Mouse (Mus musculus): ENCODE data around the gene Flot2. TPM values are rescaled to one million over a fixed set of nuclear protein-coding genes. Genes with fewer than 3 reads are reported as not detected.

The Flot2 gene
- polyA plus RNA-seq, 2 experiments, result 49.1 to 68.5 TPM

- peaks cover 87% of the 10 kb centered on the region for H3K36me3 ChIP-seq (ENCODE audit: control insufficient read depth, insufficient read depth, low read length)
- no peak overlapping the region for H3K4me2 ChIP-seq (replicated peaks; ENCODE audit: low read depth, low read length, severe bottlenecking)
- WGBS, result 87% methylated on average over 8 of the region's 8 CpGs
Measured at GRCm38 (mm10) chr11:78023607-78024006, 14.1 kb upstream of the Flot2 start.

DNA sequence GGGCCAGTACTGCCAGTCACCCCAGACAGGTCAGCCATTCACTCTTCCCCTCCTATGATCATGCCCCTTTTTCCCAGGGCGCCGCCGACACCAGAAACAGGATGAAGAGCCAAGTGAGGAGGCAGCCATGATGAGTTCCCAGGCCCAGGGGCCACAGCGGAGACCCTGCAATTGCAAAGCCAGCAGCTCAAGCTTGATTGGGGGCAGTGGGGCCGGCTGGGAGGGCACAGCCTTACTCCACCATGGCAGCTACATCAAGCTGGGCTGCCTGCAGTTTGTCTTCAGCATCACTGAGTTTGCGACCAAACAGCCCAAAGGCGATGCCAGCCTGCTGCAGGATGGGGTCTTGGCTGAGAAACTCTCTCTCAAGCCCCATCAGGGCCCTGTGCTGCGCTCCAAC, 8.5 kb upstream of the Flot2 start:
- Histone ChIP-seq H3K4me3 (replicated peaks; ENCODE audit: low read length) (no peak overlapping the region), H3K9ac (ENCODE audit: low read depth, low read length, severe bottlenecking) (no peak overlapping the region), H3K4me2 (replicated peaks; ENCODE audit: low read depth, low read length, severe bottlenecking) (no peak overlapping the region), H3K27me3 (ENCODE audit: control insufficient read depth, insufficient read depth, low read length) (no peaks in the 10 kb centered on the region), H3K27ac (replicated peaks; ENCODE audit: low read depth, low read length) (no peak overlapping the region), H3K9me3 (ENCODE audit: control insufficient read depth, low read length) (no peaks in the 10 kb centered on the region), H3K4me1 (ENCODE audit: control insufficient read depth, insufficient read depth, low read length) (peaks cover 9% of the 10 kb centered on the region), H3K36me3 (ENCODE audit: control insufficient read depth, insufficient read depth, low read length) (peaks cover 65% of the 10 kb centered on the region)
- ATAC-seq (ENCODE audit: low FRiP score, low read depth) (no peak), DNase-seq (ENCODE audit: low spot score) (no peak)
- TF ChIP-seq POLR2A (IDR thresholded peaks at IDR 0.05; ENCODE audit: borderline replicate concordance, extremely low read depth, insufficient read depth, insufficient read length), result no peak
- 83% methylated on average over 8 of the region's 8 CpGs for WGBS

More at GRCm38 (mm10) chr11:78023607-78024006, 14.1 kb upstream of the Flot2 start:
- TF ChIP-seq POLR2A (IDR thresholded peaks at IDR 0.05; ENCODE audit: borderline replicate concordance, extremely low read depth, insufficient read depth, insufficient read length), result no peak
- no peak overlapping the region for H3K4me3 ChIP-seq (replicated peaks; ENCODE audit: low read length)
- H3K4me1 ChIP-seq (ENCODE audit: control insufficient read depth, insufficient read depth, low read length), result no peaks in the 10 kb centered on the region
- H3K27ac ChIP-seq (replicated peaks; ENCODE audit: low read depth, low read length), result no peak overlapping the region
- DNase-seq (ENCODE audit: low spot score) (peak; percentile 13), ATAC-seq (ENCODE audit: low FRiP score, low read depth) (no peak)
- H3K27me3 ChIP-seq (ENCODE audit: control insufficient read depth, insufficient read depth, low read length), result no peaks in the 10 kb centered on the region
- H3K9me3 ChIP-seq (ENCODE audit: control insufficient read depth, low read length), result no peaks in the 10 kb centered on the region
- H3K9ac ChIP-seq (ENCODE audit: low read depth, low read length, severe bottlenecking), result no peak overlapping the region

- WGBS, result 61% methylated on average over 2 of the region's 2 CpGs
- H3K4me3 ChIP-seq (replicated peaks; ENCODE audit: low read length), result no peak overlapping the region
- H3K36me3 ChIP-seq (ENCODE audit: control insufficient read depth, insufficient read depth, low read length), result peaks cover 60% of the 10 kb centered on the region
- no peak overlapping the region for H3K27ac ChIP-seq (replicated peaks; ENCODE audit: low read depth, low read length)
- TF ChIP-seq POLR2A (IDR thresholded peaks at IDR 0.05; ENCODE audit: borderline replicate concordance, extremely low read depth, insufficient read depth, insufficient read length), result no peak
- H3K4me1 ChIP-seq (ENCODE audit: control insufficient read depth, insufficient read depth, low read length), result peaks cover 9% of the 10 kb centered on the region
- ATAC-seq (ENCODE audit: low FRiP score, low read depth) (no peak), DNase-seq (ENCODE audit: low spot score) (no peak)
- no peaks in the 10 kb centered on the region for H3K27me3 ChIP-seq (ENCODE audit: control insufficient read depth, insufficient read depth, low read length)
- H3K4me2 ChIP-seq (replicated peaks; ENCODE audit: low read depth, low read length, severe bottlenecking), result no peak overlapping the region
- no peaks in the 10 kb centered on the region for H3K9me3 ChIP-seq (ENCODE audit: control insufficient read depth, low read length)
- no peak overlapping the region for H3K9ac ChIP-seq (ENCODE audit: low read depth, low read length, severe bottlenecking)
Measured at GRCm38 (mm10) chr11:78030600-78030999, 7.1 kb upstream of the Flot2 start.

GRCm38 (mm10) chr11:78031389-78031788, 6.3 kb upstream of the Flot2 start:
- Histone ChIP-seq H3K36me3 (ENCODE audit: control insufficient read depth, insufficient read depth, low read length) (peaks cover 54% of the 10 kb centered on the region), H3K4me1 (ENCODE audit: control insufficient read depth, insufficient read depth, low read length) (peaks cover 9% of the 10 kb centered on the region)

DNA sequence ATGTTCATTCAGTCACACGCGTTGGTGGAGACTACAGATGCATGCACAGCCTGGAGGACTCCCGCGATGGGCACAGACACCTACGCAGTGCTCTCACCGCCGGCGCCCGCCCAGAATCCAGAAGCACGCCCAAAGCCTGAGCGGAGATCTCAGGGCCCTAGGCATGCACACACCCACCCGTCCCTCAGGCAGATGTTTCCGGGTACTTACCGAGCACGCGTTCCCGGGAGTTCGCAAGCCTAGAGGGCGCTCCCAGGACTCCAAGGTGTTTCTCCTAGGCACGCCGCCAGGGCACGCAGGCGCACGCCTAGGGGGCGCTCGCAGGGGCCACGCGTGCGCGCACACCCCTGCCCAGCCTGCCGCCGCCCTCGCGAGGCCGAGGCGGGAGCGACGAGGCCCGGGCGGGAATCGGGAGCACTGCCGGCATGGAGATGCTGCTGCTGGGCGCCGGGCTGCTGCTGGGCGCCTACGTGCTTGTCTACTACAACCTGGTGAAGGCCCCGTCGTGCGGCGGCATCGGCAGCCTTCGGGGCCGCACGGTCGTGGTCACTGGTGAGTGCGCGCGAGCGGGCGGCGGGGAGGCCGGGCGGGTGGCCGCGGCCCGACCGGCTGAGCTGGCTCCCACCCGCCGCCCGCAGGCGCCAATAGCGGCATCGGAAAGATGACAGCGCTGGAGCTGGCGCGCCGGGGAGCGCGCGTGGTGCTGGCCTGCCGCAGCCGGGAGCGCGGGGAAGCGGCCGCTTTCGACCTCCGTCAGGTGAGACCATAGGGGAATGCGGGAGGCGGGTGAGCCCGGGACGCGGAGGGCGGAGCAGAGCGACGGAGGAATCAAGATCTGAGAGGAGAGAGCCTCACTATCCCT, 5.6 kb upstream of the Flot2 start, which contains the start of gene Dhrs13:
Gene Dhrs13, plus strand, starts transcription at position 334 of the 862 bp plus-strand sequence.
- H3K4me1 ChIP-seq (ENCODE audit: control insufficient read depth, insufficient read depth, low read length), result peaks cover 9% of the 10 kb centered on the region
- H3K27ac ChIP-seq (replicated peaks; ENCODE audit: low read depth, low read length), result peak within 1 kb of the TSS; percentile 87
- H3K9me3 ChIP-seq (ENCODE audit: control insufficient read depth, low read length), result no peaks in the 10 kb centered on the region
- peak within 1 kb of the TSS; percentile 72 for H3K4me2 ChIP-seq (replicated peaks; ENCODE audit: low read depth, low read length, severe bottlenecking)
- peak; percentile 91 for ATAC-seq (ENCODE audit: low FRiP score, low read depth)
- peak within 1 kb of the TSS; percentile 68 for H3K4me3 ChIP-seq (replicated peaks; ENCODE audit: low read length)
- H3K27me3 ChIP-seq (ENCODE audit: control insufficient read depth, insufficient read depth, low read length), result no peaks in the 10 kb centered on the region
- peak within 1 kb of the TSS; percentile 81 for H3K9ac ChIP-seq (ENCODE audit: low read depth, low read length, severe bottlenecking)
- under 1% methylated on average over 69 of the region's 96 CpGs for WGBS
- DNase-seq (ENCODE audit: low spot score), result peak; percentile 82
- peaks cover 46% of the 10 kb centered on the region for H3K36me3 ChIP-seq (ENCODE audit: control insufficient read depth, insufficient read depth, low read length)
- TF ChIP-seq POLR2A (IDR thresholded peaks at IDR 0.05; ENCODE audit: borderline replicate concordance, extremely low read depth, insufficient read depth, insufficient read length), result 0 out of 2 replicates have a peak, but pooled peaks have one; percentile 64

More at GRCm38 (mm10) chr11:78031389-78031788, 6.3 kb upstream of the Flot2 start:
- no peaks in the 10 kb centered on the region for H3K9me3 ChIP-seq (ENCODE audit: control insufficient read depth, low read length)
- 38% methylated on average over 6 of the region's 6 CpGs for WGBS
- H3K27ac ChIP-seq (replicated peaks; ENCODE audit: low read depth, low read length), result peak overlapping the region; percentile 26; the same call in 1 of the 2 replicates
- no peak for DNase-seq (ENCODE audit: low spot score)
- ATAC-seq (ENCODE audit: low FRiP score, low read depth), result no peak
- H3K9ac ChIP-seq (ENCODE audit: low read depth, low read length, severe bottlenecking), result no peak overlapping the region
- TF ChIP-seq POLR2A (IDR thresholded peaks at IDR 0.05; ENCODE audit: borderline replicate concordance, extremely low read depth, insufficient read depth, insufficient read length), result no peak
- H3K4me3 ChIP-seq (replicated peaks; ENCODE audit: low read length), result peak overlapping the region; percentile 68
- H3K4me2 ChIP-seq (replicated peaks; ENCODE audit: low read depth, low read length, severe bottlenecking), result peak overlapping the region; percentile 72
- H3K27me3 ChIP-seq (ENCODE audit: control insufficient read depth, insufficient read depth, low read length), result no peaks in the 10 kb centered on the region

All from limb, embryonic 14.5 days (tissue).